ENCODE assay signal across 8 mouse cellular contexts in the genomic region with DNA sequence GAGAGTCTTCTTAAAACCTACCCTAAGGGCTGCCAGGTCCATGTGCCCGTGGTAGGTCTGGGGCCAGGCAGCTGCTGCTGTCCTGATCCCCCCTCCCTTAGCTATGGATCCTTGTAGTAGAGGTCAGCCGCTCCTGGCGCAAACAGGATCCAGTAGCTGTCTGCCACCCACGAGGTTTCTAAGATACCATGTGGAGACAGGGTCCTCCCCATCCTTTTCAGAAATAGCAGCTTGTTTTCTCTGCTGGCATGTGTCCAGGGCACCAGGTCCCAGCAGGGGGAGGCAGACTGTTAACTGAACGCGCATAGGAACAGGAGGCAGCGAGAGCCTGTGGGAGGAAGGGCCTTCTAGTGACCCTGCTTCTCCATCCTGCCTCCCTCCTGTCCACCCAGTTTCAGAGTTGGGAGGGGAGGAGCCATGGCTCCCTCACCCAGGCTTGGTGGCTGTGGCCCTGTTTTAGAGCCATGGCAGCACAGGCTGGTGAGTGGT. TPM values are rescaled to one million over a fixed set of nuclear protein-coding genes. Genes with fewer than 3 reads are reported as not detected.
DNase-seq lines count a peak whose midpoint lies in the region; ATAC-seq lines count a peak whose summit lies in the region.

No protein-coding gene starts in this region.

- H3K4me3 ChIP-seq in forebrain, embryonic 11.5 days (ENCODE audit: low read depth, low read length): no peak overlapping the region
- no peak overlapping the region for H3K4me3 ChIP-seq in macrophage (ENCODE audit: inconsistent target)

- H3K9me3 ChIP-seq in forebrain, embryonic 11.5 days (ENCODE audit: control insufficient read depth, low read length): no peaks in the 10 kb centered on the region

- no peak overlapping the region for H3K4me2 ChIP-seq in forebrain, embryonic 11.5 days (ENCODE audit: low read depth, low read length, severe bottlenecking)

- H3K79me2 ChIP-seq in macrophage (ENCODE audit: inconsistent target): peaks cover 21% of the 10 kb centered on the region; the same call in 1 of the 2 replicates

- H3K36me3 ChIP-seq in forebrain, embryonic 11.5 days (ENCODE audit: control insufficient read depth, insufficient read depth, low read length): peaks cover 7% of the 10 kb centered on the region; the same call in 1 of the 2 replicates
- H3K36me3 ChIP-seq in macrophage (ENCODE audit: inconsistent target): peaks cover 47% of the 10 kb centered on the region; the same call in 1 of the 2 replicates

- peaks cover 12% of the 10 kb centered on the region for H3K4me1 ChIP-seq in forebrain, embryonic 11.5 days (replicated peaks; ENCODE audit: control insufficient read depth, insufficient read depth, low read length)

- H3K27ac ChIP-seq in forebrain, embryonic 11.5 days (ENCODE audit: low read depth, low read length): no peak overlapping the region
- peak overlapping the region; percentile 68 for H3K27ac ChIP-seq in macrophage

- DNase-seq in MN1 (ENCODE audit: low spot score): peak; percentile 92
- DNase-seq in brain, adult 2 months (ENCODE audit: low read depth, low spot score): peak; percentile 96
- peak; percentile 67 for DNase-seq in forebrain, embryonic 11.5 days (ENCODE audit: low spot score)
- DNase-seq in layer of hippocampus, adult 9-11 months: peak; percentile 88
- peak; percentile 77 for DNase-seq in right cerebral cortex, postnatal 4 days
- no peak for DNase-seq in urinary bladder, postnatal 10 days (ENCODE audit: low spot score)

- no peak overlapping the region; the same call in 1 of the 2 replicates for H3K9ac ChIP-seq in forebrain, embryonic 11.5 days (ENCODE audit: low read length)

- H3K27me3 ChIP-seq in forebrain, embryonic 11.5 days (ENCODE audit: control insufficient read depth, insufficient read depth, low read length): no peaks in the 10 kb centered on the region

- 46% methylated on average over 7 of the region's 7 CpGs for WGBS in forebrain, embryonic 11.5 days
- WGBS in macrophage (ENCODE audit: missing documents): 53% methylated on average over 7 of the region's 7 CpGs

- ATAC-seq in forebrain, embryonic 11.5 days (replicated peaks; ENCODE audit: low FRiP score): peak; percentile 39; the same call in 1 of the 2 replicates
- ATAC-seq in hematopoietic stem cell, adult 5-6 weeks (replicated peaks in 1 of 2; ENCODE audit: insufficient read depth in 1 of 2, low FRiP score in 2 of 2, low TSS enrichment in 1 of 2, low read depth in 1 of 2, poor library complexity in 2 of 2, severe bottlenecking in 2 of 2): peak; percentile 35 to 46; a peak in 3 of 4 replicates

RNA-seq across cellular contexts. Expression of a gene that starts 16.2 kb away (rescaled TPM):
- polyA plus RNA-seq in forebrain, embryonic 11.5 days (2014; fragmentation: Nextera tagmentation; extraction: Ambion mirVana): 133 and 145 TPM in 2 replicates
- total RNA-seq in hematopoietic stem cell, adult 5-6 weeks (2017): 43.0 and 53.4 TPM in 2 replicates
- total RNA-seq in macrophage (2018; cell fraction: chromatin; rRNA removed): 100 to 1,000 TPM in 13 of 26 experiments, 10 to 100 TPM in 13; 38.5 to 171 (median 104) TPM
- 100 to 1,000 TPM in 17 of 26 experiments, 10 to 100 TPM in 9; 85.1 to 241 (median 172) TPM for total RNA-seq in macrophage (2018; cell fraction: cytosol; rRNA removed)
- 100 to 1,000 TPM in 16 of 26 experiments, 10 to 100 TPM in 10; 55.5 to 206 (median 162) TPM for total RNA-seq in macrophage (2018; cell fraction: nucleus; rRNA removed)
- 48.9 to 118 TPM (median 85.7 TPM) in 3 replicates for polyA plus RNA-seq in macrophage (2018)

RNA-seq across cellular contexts. Expression of a gene that starts 16.4 kb away (rescaled TPM):
- polyA plus RNA-seq in forebrain, embryonic 11.5 days (2014; fragmentation: Nextera tagmentation; extraction: Ambion mirVana): 23.0 and 24.1 TPM in 2 replicates
- total RNA-seq in hematopoietic stem cell, adult 5-6 weeks (2017): 11.6 and 16.9 TPM in 2 replicates
- 10 to 100 TPM; 20.5 to 63.0 (median 40.8) TPM for total RNA-seq in macrophage (2018; cell fraction: chromatin; rRNA removed)
- total RNA-seq in macrophage (2018; cell fraction: cytosol; rRNA removed): 10 to 100 TPM; 21.0 to 37.7 (median 25.0) TPM
- total RNA-seq in macrophage (2018; cell fraction: nucleus; rRNA removed): 10 to 100 TPM; 23.1 to 53.1 (median 37.8) TPM
- 11.7 to 18.0 TPM (median 14.0 TPM) in 3 replicates for polyA plus RNA-seq in macrophage (2018)

RNA-seq across cellular contexts. Expression of a gene that starts 54.7 kb away (rescaled TPM):
- polyA plus RNA-seq in forebrain, embryonic 11.5 days (2014; fragmentation: Nextera tagmentation; extraction: Ambion mirVana): 23.9 and 24.3 TPM in 2 replicates
- total RNA-seq in hematopoietic stem cell, adult 5-6 weeks (2017): 38.8 and 56.3 TPM in 2 replicates
- total RNA-seq in macrophage (2018; cell fraction: chromatin; rRNA removed): 100 to 1,000 TPM; 151 to 296 (median 212) TPM
- 10 to 100 TPM; 11.3 to 25.3 (median 16.9) TPM for total RNA-seq in macrophage (2018; cell fraction: cytosol; rRNA removed)
- 100 to 1,000 TPM in 23 of 26 experiments, 10 to 100 TPM in 3; 82.7 to 162 (median 126) TPM for total RNA-seq in macrophage (2018; cell fraction: nucleus; rRNA removed)
- polyA plus RNA-seq in macrophage (2018): 16.4 to 30.0 TPM (median 19.1 TPM) in 3 replicates
